Mouse (Mus musculus) gastrocnemius, postnatal 14 days (tissue): ENCODE results near the gene Gpr31b. TPM values are rescaled to one million over a fixed set of nuclear protein-coding genes. Genes with fewer than 3 reads are reported as not detected.
"Not testable (repeated sequence)": the region's sequence is repeated elsewhere in the genome, so short reads cannot be mapped to it uniquely, and the experiment has no call there.

Experiments used
- DNase-seq: peaks from one replicate; pipeline ENCODE4 v3.0.0; 2021; ENCODE audit warnings: mixed read lengths
- intact Hi-C: fragments of 180-260 bp; cut with DNase I; formaldehyde crosslinking; loops from one replicate; pipeline ENCODE4 v1.15.1; 2025; ENCODE audit warnings: low total_unique reads
- long read RNA-seq, 2 experiments: library from polyadenylated mRNA; stranded (forward); transcript quantifications; one replicate each; pipeline ENCODE4 v2.0.0; 2021
- total RNA-seq, 2 experiments: library from RNA; stranded (reverse); gene quantifications; 2 replicates each; pipeline ENCODE4 v1.2.3; 2021

Gpr31b gene
- total RNA-seq = not detected
- long read RNA-seq, experiment 1 = 0 reads
- long read RNA-seq, experiment 2 = 0 reads

- DNase-seq, intact Hi-C loops: not testable (repeated sequence)
Measured at GRCm38 (mm10) chr17:13052124-13052813, at the start of gene Gpr31b. Gene Gpr31b, minus strand, starts transcription at chr17:13052296.

GRCm38 (mm10) chr17:13092960-13093359 is 40.9 kb upstream of the Gpr31b start:
- intact Hi-C loops, DNase-seq: not testable (repeated sequence)

- intact Hi-C loops = not testable (repeated sequence)
Measured at GRCm38 (mm10) chr17:13092100-13092764, 40.1 kb upstream of the Gpr31b start.

DNA sequence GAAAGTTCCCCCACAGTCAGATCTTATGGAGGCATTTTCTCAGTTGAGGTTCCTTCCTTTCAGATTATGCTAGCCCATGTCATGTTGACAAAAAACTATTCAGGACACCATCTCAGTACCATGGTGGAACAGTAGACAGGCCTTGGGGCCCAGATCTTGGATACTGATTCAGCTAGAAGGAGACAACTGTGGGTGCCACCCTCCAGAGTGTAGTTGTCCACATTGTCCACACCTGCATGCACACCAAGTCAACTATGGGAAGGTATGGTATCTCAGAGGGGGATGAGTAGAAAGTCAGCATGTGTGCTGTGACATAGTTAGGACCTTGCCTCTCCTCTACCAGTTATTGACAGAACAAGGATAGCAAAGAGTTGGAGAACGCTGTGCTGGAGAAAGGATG is 39.4 kb upstream of the Gpr31b start:
- intact Hi-C loops, DNase-seq: not testable (repeated sequence)

More at GRCm38 (mm10) chr17:13092100-13092764, 40.1 kb upstream of the Gpr31b start:
- not testable (repeated sequence) for DNase-seq

DNA sequence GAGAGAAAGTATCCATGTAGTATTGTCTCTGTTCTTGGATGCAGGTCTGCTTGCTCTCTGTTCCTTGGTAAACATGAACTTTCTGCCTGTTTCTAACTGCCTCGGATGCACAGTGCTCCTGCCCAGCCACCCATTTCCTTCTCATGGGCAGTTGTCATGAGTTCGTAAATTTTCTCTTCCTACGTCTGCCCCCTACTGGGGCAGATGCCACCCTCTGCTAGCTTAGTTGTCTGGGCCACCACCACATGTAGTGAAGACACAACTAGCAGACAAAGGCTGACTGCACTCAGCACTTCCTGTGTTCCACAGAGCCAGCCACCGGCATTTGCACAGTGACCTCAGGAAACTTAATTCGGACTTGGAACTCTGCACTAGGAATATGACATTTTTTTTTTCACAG is 17.1 kb upstream of the Gpr31b start:
- intact Hi-C loops, DNase-seq: not testable (repeated sequence)

DNA sequence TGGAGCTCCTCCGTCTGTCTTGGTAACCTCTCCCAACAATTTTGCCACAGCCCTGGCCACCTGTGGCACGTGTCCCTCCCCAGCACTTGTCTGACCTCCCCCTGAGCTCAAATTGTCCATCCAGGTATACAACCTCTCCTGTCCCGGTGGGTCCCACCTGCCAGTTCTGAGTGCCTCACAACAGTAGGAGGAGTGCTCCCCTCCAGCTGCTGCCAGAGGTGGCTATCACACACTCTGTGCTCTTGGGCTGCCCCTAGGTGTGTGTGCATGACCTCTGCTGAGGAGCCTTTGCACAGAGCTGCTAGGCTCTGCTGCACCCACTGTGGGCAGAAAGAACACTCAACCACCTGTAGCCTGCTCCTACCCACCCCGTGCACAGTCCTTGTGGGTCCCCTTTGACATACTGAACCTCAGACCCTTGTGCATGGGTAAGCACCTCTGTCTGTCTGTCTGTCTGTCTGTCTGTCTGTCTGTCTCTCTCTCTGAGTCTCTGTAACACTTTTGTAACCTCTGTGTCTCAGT is 15.8 kb upstream of the Gpr31b start:
- intact Hi-C loops, DNase-seq: not testable (repeated sequence)

- DNase-seq, intact Hi-C loops: not testable (repeated sequence)
Measured at GRCm38 (mm10) chr17:13062882-13063281, 10.8 kb upstream of the Gpr31b start.

DNA sequence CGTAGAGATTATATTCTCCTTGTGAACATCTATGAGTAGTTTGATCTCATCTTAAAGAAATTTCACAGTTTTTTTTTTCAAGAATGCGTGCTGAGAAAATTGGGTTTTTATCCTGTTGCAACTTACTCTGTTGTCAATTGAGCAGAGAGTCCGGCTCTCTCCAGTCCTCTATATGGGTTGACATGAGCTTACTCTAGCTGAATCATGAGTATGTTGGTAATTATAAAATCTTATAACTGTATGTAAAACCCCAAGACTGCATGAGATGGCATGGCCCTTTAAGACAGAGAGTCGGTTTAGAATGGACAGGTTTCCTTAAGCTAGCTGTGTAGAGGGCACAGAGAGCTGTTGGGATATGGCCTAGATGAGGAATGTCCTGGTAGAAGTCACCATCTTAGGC is 8.7 kb upstream of the Gpr31b start, which contains the start of gene Tcp10b:
TSS of gene Tcp10b (plus strand) at position 301 of the 400 bp plus-strand sequence.
- intact Hi-C loops = not testable (repeated sequence)

DNA sequence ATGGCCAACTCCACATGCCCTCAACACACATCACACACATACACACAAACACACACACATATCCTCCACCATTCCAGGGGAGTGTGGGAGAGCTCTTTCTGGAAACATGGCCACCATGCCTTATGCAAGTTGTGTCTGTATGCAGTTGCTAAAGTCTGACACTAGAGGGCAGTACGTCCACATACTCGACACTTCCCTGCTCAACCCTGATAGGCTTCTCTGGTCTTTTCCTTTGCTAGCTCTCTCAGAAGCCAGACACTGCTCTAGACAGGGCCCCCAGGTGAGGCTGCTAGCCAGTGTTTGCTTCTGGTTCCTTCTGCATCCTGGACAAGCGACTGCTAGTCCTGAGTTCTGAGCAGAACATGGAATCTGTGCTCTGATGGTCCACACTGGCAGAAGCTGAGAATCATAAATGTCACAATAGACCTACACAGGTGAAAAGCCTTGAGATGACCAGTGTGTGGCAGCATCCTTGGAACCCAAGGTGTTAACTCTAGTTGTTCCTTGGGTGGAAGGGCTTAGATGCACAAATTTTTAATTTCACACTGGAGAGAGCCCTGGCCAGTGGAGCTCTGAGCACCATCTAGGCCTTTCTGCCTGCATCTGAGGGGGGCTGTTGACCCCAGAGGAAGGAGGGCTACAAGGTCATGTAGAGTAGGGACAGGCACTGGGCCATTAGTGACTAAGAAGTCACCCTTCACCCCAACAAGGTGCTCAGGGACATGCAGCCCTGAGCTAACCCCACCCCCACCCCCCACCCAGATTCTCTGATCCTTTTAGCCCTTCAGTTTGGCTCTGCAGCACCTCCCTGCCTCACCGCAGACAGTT is 8.0 kb downstream of the Gpr31b start:
- intact Hi-C loops, DNase-seq: not testable (repeated sequence)

More for the DNA sequence above, 8.7 kb upstream of the Gpr31b start, which contains the start of gene Tcp10b:
- not testable (repeated sequence) for DNase-seq

- intact Hi-C loops, DNase-seq: not testable (repeated sequence)
Measured at GRCm38 (mm10) chr17:13036627-13037192, 15.4 kb downstream of the Gpr31b start.

- DNase-seq = no peak
- intact Hi-C loops = no loop called here
Measured at GRCm38 (mm10) chr17:13013316-13013715, 38.8 kb downstream of the Gpr31b start.

GRCm38 (mm10) chr17:13009887-13010286 is 42.2 kb downstream of the Gpr31b start:
- no peak for DNase-seq
- intact Hi-C loops = no loop called here

GRCm38 (mm10) chr17:13008528-13008927 is 43.6 kb downstream of the Gpr31b start:
- no peak for DNase-seq
- intact Hi-C loops = no loop called here

GRCm38 (mm10) chr17:13007730-13008425 is 44.2 kb downstream of the Gpr31b start:
- intact Hi-C loops = no loop called here

GRCm38 (mm10) chr17:13006984-13007383 is 45.1 kb downstream of the Gpr31b start:
- DNase-seq = no peak
- intact Hi-C loops = no loop called here

More at GRCm38 (mm10) chr17:13007730-13008425, 44.2 kb downstream of the Gpr31b start:
- DNase-seq = peak; percentile 100

DNA sequence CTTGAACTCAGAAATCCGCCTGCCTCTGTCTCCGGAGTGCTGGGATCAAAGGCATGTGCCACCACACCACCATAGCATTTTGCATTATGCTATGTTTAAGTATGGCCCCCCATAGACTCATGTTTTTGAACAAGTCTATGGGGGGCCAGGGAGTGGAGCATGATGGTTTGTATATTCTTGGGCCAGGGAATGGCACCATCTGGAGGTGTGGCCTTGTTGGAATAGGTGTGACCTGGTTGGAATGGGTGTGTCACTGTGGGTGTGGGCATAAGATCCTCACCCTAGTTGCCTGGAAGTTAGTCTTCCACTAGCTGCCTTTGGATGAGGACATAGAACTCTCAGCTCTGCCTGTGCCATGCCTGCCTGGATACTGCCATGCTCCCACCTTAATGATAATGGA is 45.5 kb downstream of the Gpr31b start, which contains the start of gene Sod2:
TSS of gene Sod2 (plus strand) at position 301 of the 400 bp plus-strand sequence.
- intact Hi-C loops, DNase-seq: not testable (repeated sequence)

- intact Hi-C loops, DNase-seq: not testable (repeated sequence)
Measured at GRCm38 (mm10) chr17:13004436-13004835, 47.7 kb downstream of the Gpr31b start.

GRCm38 (mm10) chr17:13002243-13002642 is 49.9 kb downstream of the Gpr31b start:
- intact Hi-C loops, DNase-seq: not testable (repeated sequence)
